Mouse (Mus musculus): Measurements from ENCODE around the gene Cd164l2.

- TF ChIP-seq POLR2A (IDR thresholded peaks at IDR 0.05; ENCODE audit: insufficient read length, low read depth), result no peak
- TF ChIP-seq TCF12 (IDR thresholded peaks at IDR 0.05; ENCODE audit: insufficient read depth, poor library complexity, severe bottlenecking), result no peak
- no peak for TF ChIP-seq CEBPB (IDR thresholded peaks at IDR 0.05; ENCODE audit: insufficient read depth, poor library complexity, severe bottlenecking)
- no peak for TF ChIP-seq E2F4 (IDR thresholded peaks at IDR 0.05; ENCODE audit: insufficient read depth)
- no peak for TF ChIP-seq MYOG (IDR thresholded peaks at IDR 0.05; ENCODE audit: control insufficient read depth in 1 of 3, insufficient read depth in 1 of 3, insufficient read length in 2 of 3, low read depth in 2 of 3)
- TF ChIP-seq USF1 (IDR thresholded peaks at IDR 0.05; ENCODE audit: low read depth), result no peak
Measured at GRCm38 (mm10) chr4:133241910-133242309, 30.0 kb downstream of the Cd164l2 start.

All from myocyte (in vitro differentiated cells).